11 mouse cellular contexts compared by ENCODE assay signal in the genomic region with DNA sequence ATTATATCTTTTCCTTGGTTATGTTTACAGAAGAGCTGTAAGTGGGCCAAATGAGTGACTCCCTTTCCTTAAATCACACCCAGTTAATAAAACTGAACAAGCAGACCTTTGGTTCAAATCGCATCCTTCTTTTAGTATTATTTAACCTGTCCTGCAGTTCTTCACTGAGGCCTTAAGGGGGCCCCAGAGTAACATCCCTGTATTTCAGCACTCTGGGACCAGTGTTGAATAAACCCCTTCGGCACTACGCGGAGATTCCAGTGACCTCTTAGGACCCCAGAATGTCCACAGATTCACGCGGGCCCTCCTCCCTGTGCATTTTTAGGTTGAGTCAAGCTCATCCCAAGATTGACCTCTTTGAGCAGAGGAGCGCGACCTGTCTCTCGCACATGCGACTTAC.
DNase-seq lines count a peak whose midpoint lies in the region; ATAC-seq and TF ChIP-seq lines count a peak whose summit lies in the region.
"Had no signal": no experiment of that assay in that cellular context is flagged by ENCODE, and none has a peak within 500 bp of the region (broad histone marks: within the 10 kb centered on the region; RNA-seq: fewer than 3 reads in every experiment).

No protein-coding gene starts in this region.

- H3K36me3 ChIP-seq in kidney, postnatal 0 days (ENCODE audit: insufficient read depth, low read length) = no peaks in the 10 kb centered on the region
- H3K36me3 ChIP-seq in kidney, embryonic 16.5 days (ENCODE audit: insufficient read depth, low read length) = no peaks in the 10 kb centered on the region
- no peaks in the 10 kb centered on the region for H3K36me3 ChIP-seq in limb, embryonic 11.5 days (ENCODE audit: control insufficient read depth, insufficient read depth, low read length)
- no peaks in the 10 kb centered on the region for H3K36me3 ChIP-seq in neural tube, embryonic 15.5 days
- H3K36me3 ChIP-seq: embryonic facial prominence, embryonic 12.5 days; hindbrain, embryonic 15.5 days; neural tube, embryonic 12.5 days had no signal

- peak; percentile 59 for TF ChIP-seq CTCF in kidney, postnatal 0 days (IDR thresholded peaks at IDR 0.05; ENCODE audit: low read depth)

- no peaks in the 10 kb centered on the region for H3K4me1 ChIP-seq in kidney, postnatal 0 days (replicated peaks; ENCODE audit: insufficient read depth, low read length)
- H3K4me1 ChIP-seq in kidney, embryonic 16.5 days (ENCODE audit: insufficient read depth, low read length) = no peaks in the 10 kb centered on the region
- H3K4me1 ChIP-seq in limb, embryonic 11.5 days (ENCODE audit: control insufficient read depth, insufficient read depth, low read length) = no peaks in the 10 kb centered on the region
- no peaks in the 10 kb centered on the region for H3K4me1 ChIP-seq in neural tube, embryonic 15.5 days
- H3K4me1 ChIP-seq: embryonic facial prominence, embryonic 12.5 days; hindbrain, embryonic 15.5 days; neural tube, embryonic 12.5 days had no signal

- no peak overlapping the region for H3K9ac ChIP-seq in kidney, postnatal 0 days (ENCODE audit: low read depth, low read length)
- H3K9ac ChIP-seq in kidney, embryonic 16.5 days (replicated peaks; ENCODE audit: low read length) = no peak overlapping the region
- no peak overlapping the region for H3K9ac ChIP-seq in limb, embryonic 11.5 days (ENCODE audit: low read length)
- H3K9ac ChIP-seq in neural tube, embryonic 15.5 days (replicated peaks) = no peak overlapping the region
- H3K9ac ChIP-seq: embryonic facial prominence, embryonic 12.5 days; hindbrain, embryonic 15.5 days; neural tube, embryonic 12.5 days had no signal

- H3K27me3 ChIP-seq in kidney, postnatal 0 days (ENCODE audit: insufficient read depth, low read length) = no peaks in the 10 kb centered on the region
- no peaks in the 10 kb centered on the region for H3K27me3 ChIP-seq in kidney, embryonic 16.5 days (ENCODE audit: insufficient read depth, low read length)
- H3K27me3 ChIP-seq in limb, embryonic 11.5 days (ENCODE audit: control insufficient read depth, insufficient read depth, low read length) = no peaks in the 10 kb centered on the region
- H3K27me3 ChIP-seq in neural tube, embryonic 15.5 days (replicated peaks) = no peaks in the 10 kb centered on the region
- H3K27me3 ChIP-seq: embryonic facial prominence, embryonic 12.5 days; hindbrain, embryonic 15.5 days; neural tube, embryonic 12.5 days had no signal

- WGBS in kidney, postnatal 0 days = 66% methylated on average over 10 of the region's 10 CpGs
- 67% methylated on average over 10 of the region's 10 CpGs for WGBS in kidney, embryonic 16.5 days
- WGBS in limb, embryonic 11.5 days = 66% methylated on average over 10 of the region's 10 CpGs
- 64% methylated on average over 10 of the region's 10 CpGs for WGBS in neural tube, embryonic 15.5 days

- ATAC-seq in kidney, postnatal 0 days (replicated peaks; ENCODE audit: low FRiP score, low read depth) = no peak
- no peak for ATAC-seq in kidney, embryonic 16.5 days (ENCODE audit: low FRiP score, low TSS enrichment)
- no peak for ATAC-seq in limb, embryonic 11.5 days (ENCODE audit: insufficient number of reproducible peaks, low FRiP score, low TSS enrichment, low read depth)
- no peak for ATAC-seq in neural tube, embryonic 15.5 days (ENCODE audit: low FRiP score)

- no peak overlapping the region for H3K27ac ChIP-seq in kidney, postnatal 0 days
- no peak overlapping the region for H3K27ac ChIP-seq in kidney, embryonic 16.5 days (ENCODE audit: low read length)
- H3K27ac ChIP-seq in limb, embryonic 11.5 days (replicated peaks; ENCODE audit: low read depth, low read length) = no peak overlapping the region
- H3K27ac ChIP-seq in neural tube, embryonic 15.5 days (replicated peaks) = no peak overlapping the region
- H3K27ac ChIP-seq: embryonic facial prominence, embryonic 12.5 days; hindbrain, embryonic 15.5 days; neural tube, embryonic 12.5 days had no signal

- peak; percentile 43 for DNase-seq in kidney, postnatal 0 days (ENCODE audit: low spot score)
- DNase-seq in ES-CJ7 (ENCODE audit: low read depth, low spot score) (peak; percentile 61), R1 (ENCODE audit: low read depth, low spot score) (peak; percentile 63)
- peak; percentile 35 for DNase-seq in limb, embryonic 11.5 days (ENCODE audit: low spot score)
- DNase-seq in layer of hippocampus, adult 9-10 months (ENCODE audit: low spot score) = no peak
- DNase-seq in thymus, postnatal 36 days = no peak

- H3K4me3 ChIP-seq in kidney, postnatal 0 days (replicated peaks; ENCODE audit: low read depth, low read length) = no peak overlapping the region
- H3K4me3 ChIP-seq in kidney, embryonic 16.5 days (ENCODE audit: low read length) = no peak overlapping the region
- H3K4me3 ChIP-seq in limb, embryonic 11.5 days (ENCODE audit: low read depth, low read length) = no peak overlapping the region
- H3K4me3 ChIP-seq in neural tube, embryonic 15.5 days (replicated peaks) = no peak overlapping the region
- H3K4me3 ChIP-seq: embryonic facial prominence, embryonic 12.5 days; hindbrain, embryonic 15.5 days; neural tube, embryonic 12.5 days had no signal

- H3K9me3 ChIP-seq in kidney, postnatal 0 days (replicated peaks; ENCODE audit: low read length) = no peaks in the 10 kb centered on the region
- H3K9me3 ChIP-seq in kidney, embryonic 16.5 days (ENCODE audit: low read length) = no peaks in the 10 kb centered on the region
- no peaks in the 10 kb centered on the region for H3K9me3 ChIP-seq in limb, embryonic 11.5 days (ENCODE audit: control insufficient read depth, low read length)
- no peaks in the 10 kb centered on the region for H3K9me3 ChIP-seq in neural tube, embryonic 15.5 days (replicated peaks)
- H3K9me3 ChIP-seq: embryonic facial prominence, embryonic 12.5 days; hindbrain, embryonic 15.5 days; neural tube, embryonic 12.5 days had no signal

- H3K4me2 ChIP-seq in kidney, postnatal 0 days (ENCODE audit: low read length) = no peak overlapping the region
- H3K4me2 ChIP-seq in kidney, embryonic 16.5 days (replicated peaks; ENCODE audit: low read depth, low read length) = no peak overlapping the region
- no peak overlapping the region for H3K4me2 ChIP-seq in limb, embryonic 11.5 days (ENCODE audit: low read depth, severe bottlenecking)
- H3K4me2 ChIP-seq in neural tube, embryonic 15.5 days = no peak overlapping the region
- H3K4me2 ChIP-seq: embryonic facial prominence, embryonic 12.5 days; hindbrain, embryonic 15.5 days; neural tube, embryonic 12.5 days had no signal

Comparison
In these comparisons a context has a peak if more than half of its experiments do, and no peak if none do; other contexts are left out.
1. DNase-seq: peak in kidney, postnatal 0 days (single experiment), ES-CJ7 (single experiment), R1 (single experiment) and limb, embryonic 11.5 days (single experiment); none in layer of hippocampus, adult 9-10 months (single experiment) and thymus, postnatal 36 days (0 of 2).